Mouse (Mus musculus) kidney, adult 18-20 months (tissue): ENCODE measurements around the gene Tada3.
A peak's percentile ranks its signal among the peaks of the same experiment; 100 is the strongest.

ENCODE experiments used
- DNase-seq: peaks from one replicate; pipeline ENCODE4 v3.0.0; 2021

Tada3 gene

DNA sequence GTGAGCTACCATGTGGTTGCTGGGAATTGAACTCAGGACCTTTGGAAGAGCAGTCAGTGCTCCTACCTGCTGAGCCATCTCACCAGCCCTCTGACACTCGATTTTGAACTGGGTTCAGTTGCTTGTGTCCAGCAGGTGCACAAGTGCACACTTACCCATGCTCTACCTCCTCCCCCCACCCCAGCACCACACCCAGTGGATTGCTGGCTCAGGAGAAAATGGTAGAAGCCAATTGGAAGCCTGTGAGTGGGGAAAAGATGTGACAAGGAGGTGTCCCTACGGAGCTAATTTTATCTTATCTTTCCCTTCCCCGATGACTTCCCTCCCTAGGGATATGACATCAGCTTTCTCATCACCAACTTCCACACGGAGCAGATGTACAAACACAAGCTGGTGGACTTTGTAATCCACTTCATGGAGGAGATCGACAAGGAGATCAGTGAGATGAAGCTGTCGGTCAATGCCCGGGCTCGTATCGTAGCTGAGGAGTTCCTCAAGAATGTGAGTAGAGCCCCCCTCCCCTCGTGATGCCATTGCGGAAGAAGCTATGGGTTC lies 7.6 kb upstream of the Tada3 start:
- no peak for DNase-seq

DNA sequence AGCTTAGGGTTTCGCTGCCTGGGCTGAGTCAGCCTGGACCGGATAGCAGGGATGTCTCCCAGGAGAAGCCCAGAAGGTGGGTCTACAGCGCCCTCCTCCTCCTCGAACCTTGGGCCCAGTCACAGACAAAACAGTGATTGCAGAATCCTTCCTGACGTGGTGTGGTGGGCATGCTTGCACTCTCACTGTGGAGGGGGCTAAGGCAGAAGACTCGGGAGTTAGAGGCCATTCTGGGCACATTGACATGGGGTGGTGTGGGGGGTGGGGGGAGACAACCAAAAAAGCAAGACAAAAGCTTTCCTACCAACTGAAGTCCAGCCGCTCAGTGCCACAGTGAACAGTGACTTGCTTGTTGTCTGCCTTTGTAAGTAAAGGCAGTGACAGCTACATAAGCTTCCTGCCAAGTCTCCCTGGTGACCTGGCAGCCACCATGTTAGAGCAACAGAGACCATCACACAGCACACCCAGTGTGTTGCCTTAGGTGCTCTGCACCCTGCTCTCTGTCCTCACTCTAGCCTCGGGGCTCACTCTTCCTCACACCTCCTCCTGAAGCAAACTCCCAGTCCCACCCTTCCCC lies 6.8 kb upstream of the Tada3 start:
- no peak for DNase-seq

DNA sequence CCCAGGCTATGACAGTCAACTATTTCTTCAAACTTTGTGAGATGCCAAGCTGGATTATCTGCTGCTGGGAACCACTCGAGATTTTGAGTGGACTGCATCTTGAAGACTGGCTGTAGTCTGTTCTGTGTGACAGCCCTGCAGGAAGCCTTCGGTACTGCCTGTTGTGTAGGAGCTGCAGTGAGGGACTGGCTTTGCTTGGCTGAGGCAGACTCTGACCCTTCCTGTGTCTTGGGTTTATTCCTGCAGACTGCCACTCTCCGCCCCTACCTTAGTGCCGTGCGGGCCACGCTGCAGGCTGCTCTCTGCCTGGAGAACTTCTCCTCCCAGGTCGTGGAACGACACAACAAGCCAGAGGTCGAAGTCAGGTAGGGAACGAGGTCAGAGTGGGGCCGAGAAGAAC lies 2.8 kb upstream of the Tada3 start:
- DNase-seq: no peak

DNA sequence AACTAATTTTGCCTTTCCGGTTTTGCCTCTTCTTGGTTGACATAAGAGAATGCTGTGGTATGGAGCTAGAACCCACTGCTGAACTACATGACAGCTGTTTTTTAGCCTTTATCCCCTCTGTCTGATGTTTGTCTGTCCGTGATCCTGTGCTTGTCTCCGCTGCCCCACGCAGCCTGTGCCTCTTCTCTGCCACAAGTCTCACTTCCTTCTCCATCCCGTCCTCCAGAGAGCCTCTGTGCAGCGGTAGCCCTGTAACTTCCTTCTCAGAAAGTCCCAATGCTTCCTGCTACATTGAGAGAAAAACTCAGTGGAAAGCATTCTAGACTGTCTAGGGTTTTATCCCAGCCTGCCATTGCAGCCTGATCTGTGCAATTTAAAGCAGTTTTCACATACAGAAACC lies 1.6 kb upstream of the Tada3 start:
- DNase-seq: no peak

DNA sequence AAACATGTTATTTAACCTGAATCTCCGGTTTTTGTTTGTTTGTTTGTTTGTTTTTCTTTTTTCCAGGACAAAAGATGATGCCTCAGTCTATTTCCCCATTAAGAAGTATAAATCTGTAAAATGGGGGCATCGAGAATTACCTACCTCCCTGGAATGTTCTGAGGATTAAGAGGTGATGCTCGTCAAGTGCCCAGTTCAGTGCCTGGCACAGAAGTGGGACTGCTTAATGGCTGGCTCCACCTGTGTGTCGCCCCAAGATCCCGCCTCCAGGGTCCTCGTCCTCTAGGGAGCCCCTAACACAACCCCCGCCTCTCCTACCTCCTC lies 549 bp downstream of the Tada3 start:
- no peak for DNase-seq

DNA sequence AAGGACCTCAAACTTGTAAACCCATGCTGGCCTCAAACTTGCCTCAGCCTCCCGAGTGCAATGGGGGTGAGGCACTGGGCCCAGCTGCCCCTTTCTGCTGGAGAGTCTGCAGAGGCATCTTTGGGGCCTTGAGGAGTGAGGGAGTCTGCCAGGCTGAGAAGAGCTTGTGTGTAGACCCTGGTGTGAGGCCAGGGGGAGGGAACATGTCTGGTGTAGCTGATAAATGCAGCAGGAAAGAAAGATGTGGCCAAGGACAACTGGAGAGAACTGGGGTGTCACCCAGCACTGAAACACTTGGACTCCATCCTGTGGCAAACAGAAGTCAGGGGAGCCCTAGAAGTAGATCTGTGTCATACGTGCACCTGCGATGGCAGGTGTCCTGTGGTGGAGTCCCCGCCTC lies 4.2 kb downstream of the Tada3 start:
- DNase-seq: no peak

DNA sequence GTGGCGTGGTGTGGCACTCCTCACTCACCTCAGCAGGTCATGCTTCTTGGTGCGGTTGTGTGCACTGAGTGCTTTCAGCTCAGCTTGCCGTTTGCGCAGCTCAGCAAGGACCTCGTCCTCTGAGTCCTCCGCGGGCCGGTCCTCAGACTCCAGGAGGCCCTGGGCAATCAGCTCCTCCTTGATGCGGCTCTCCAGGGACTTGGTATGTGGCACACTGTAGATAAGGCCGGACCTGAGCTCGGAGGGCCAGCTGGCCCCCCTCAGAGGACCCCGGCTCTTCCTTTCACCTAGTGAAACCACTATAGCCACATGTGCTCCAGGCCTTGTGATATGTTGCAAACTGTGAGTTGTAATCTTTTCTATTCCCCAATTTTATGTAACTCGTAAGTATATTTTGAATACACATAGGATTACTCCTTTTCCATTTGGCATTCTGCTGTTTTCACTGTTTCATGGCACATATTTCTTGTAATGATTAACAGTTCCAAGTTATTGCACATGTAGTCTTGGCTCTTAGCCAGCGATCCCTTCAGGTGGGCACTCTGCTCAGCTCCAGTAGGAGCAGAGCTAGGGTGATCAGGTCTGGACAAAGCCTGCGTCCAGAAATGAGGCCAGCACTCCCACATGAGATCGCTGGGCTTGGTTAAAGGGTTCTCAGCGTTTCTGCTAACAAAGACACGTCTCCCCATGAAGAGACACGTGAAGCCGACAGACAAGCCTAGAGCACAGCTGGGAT lies 7.3 kb downstream of the Tada3 start:
- DNase-seq: no peak

DNA sequence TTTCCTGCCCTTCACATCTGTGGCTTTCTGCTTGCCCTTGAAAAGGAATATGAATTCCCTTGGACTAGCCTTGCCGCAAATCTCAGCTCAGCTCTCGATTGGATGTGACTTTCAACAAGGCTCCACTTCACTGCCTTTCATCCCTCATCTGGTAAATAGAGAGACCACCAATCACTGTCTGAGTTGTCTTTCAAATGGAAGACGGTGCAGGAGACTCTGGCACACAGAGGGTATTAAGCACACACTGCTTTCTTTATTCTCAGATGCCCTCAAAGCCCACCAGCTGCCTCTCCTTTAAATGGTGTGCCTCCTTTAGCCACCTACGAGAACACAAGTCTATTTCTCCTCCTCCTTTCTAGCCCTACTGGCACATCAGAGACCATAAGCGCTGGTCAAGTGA lies 9.1 kb downstream of the Tada3 start:
- DNase-seq: no peak

DNA sequence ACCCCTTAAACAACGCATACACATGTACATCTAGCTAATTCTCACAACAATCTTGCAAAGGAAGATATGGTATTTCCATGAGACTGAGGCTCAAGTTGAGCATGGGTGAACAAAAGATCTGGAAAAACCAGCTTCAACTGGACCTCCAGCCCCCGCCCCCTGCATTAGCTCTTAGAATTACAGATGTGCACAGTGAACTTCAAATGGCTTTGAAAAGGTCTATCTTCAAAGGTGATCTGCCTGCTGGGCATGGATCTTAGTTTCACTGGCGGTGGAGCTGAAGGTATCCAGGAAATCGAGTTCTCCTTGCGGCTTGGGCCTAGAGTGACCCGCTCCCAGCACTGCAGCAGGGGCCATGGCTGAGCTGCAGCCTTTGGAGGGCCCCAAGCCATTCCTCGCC lies 9.6 kb downstream of the Tada3 start:
- no peak for DNase-seq

DNA sequence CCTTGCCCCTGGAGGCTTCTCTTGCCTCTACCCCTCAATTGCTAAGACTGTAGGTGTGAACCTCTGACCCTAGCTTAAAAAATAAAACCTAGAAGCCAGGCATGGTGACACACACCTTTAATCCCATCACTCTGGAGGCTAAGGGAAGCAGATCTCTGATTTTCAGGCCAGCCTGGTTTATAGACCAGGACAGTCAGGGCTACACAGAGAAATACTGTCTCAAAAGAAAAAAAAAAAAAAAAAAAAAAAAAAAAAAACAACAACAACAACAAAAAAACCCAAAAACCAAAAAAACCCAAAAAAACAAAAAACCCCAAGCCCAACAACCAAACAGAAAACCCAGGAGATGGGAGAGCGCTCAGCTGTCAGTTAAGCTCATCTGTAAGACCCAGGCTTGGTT lies 10.1 kb downstream of the Tada3 start:
- DNase-seq: no peak

DNA sequence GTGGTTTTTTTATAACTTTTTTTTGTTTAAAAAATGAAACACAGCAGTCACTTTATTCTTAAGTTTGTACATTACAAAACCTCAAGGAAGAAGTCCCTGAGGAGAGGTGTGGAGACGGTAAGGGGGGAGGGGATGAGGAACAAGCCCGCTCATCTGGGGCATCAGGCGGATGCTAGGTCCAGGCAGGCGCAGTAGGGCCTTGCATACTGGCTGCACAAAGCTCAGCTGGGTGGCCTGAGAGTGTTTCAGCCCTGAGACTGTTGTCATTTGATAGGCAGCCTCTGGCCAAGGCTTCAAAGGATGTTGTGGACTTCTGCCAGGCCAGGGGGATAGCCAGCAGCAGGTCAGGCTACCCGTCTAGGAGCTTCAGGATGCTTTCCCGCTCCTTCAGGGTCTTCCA lies 11.0 kb downstream of the Tada3 start:
- DNase-seq: no peak

DNA sequence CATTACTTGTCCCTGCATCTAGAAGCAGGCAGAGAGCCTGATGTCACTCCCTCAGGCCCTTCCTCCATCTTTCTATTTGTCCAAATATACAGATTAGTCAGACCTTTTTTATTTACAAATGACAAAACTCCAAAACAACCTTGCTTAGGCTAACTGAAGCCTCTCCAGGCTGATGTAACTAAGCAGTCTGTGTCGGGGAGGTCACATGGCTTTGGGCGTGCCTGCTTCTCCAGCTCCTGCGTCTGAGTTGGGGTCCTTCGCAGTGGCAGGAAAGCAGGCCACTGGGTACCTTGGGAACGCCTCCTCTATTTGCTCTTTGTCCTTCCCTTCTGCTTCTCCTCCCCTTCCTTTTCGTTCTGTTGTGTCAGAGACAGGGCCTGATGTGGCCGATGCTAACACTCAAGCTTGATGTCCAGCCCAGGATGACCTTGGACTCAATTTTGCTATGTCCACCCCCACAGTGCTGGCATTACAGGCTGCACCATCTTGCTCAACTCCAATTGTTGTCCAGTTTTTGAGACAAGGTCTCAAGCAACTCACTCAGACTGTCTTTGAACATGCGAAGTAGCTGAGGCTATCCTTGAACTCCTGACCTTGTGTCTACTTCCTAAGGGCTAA lies 13.1 kb downstream of the Tada3 start:
- DNase-seq: no peak

DNA sequence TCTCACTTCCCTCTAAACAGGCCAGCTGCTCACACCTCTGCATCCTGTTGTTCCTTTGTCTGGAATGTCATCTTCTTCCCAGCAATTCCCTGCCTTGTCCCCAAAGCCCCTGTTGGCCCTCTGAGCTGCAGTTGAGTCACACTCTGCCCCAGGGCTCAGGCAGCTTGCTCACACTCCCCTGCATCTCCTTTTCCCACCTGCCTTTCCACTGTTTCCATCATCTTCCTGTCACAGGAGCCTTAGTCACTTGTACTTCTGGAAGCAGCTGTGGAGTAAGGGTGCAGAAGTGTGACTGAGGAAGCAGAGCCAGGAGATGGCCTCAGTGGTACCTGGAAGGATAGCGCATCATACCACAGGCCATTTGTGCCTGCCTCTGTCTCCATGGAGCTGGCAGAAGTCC lies 15.4 kb downstream of the Tada3 start:
- no peak for DNase-seq

DNA sequence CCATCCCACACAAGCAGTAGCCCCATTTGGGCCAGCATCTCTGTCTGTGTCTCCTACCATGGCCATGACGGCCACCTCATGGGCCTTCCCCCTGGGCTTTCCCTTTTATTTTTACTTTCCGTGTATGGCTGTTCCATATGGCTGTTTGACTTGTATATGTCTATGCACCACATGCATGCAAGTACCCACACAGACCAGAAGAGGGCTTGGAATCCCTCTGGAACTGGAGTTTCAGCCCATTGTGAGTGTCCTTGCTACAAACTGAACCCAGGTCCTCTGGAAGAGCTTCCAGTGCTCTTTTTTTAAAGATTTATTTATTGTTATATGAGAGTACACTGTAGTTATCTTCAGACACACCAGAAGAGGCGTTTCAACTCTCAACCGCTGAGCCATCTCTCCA lies 16.2 kb downstream of the Tada3 start:
- no peak for DNase-seq

DNA sequence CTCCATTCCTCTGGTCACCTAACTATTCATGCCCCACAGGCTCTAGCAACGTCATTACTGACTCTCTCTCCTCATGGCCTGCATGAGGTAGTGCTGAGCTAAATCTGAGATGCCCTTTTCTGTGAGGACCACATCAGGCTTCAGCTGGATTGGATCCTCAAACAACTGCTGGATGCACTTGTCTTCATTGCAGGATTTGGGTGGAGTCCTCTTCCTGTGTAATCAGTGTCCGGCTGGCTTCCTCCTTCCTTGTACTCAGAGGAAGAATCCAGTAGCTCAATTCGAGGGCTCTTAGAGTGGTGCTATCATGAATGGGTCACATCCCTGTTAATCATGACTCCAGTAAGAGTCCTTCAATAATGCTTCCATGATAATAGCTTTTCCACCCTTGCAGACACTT lies 24.0 kb downstream of the Tada3 start:
- no peak for DNase-seq

DNA sequence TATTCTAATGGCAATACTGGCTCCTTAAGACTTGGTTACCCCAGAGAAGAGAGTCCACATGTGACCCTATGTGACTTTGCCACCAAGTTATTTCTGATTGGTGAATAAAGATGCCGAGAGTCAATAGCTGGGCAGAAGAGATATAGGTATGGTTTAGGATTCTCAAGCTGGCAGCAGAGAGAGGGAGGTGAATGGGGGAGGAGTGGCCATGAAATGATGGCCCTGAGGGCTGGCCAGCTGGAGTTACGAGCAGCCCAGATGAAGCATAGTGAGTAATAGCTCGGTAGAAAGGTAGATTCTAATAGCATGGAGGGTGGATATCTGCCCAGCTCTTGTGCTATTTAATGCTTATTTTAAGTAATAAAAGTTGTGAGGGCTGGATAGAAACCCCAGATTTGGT lies 24.9 kb downstream of the Tada3 start:
- no peak for DNase-seq

DNA sequence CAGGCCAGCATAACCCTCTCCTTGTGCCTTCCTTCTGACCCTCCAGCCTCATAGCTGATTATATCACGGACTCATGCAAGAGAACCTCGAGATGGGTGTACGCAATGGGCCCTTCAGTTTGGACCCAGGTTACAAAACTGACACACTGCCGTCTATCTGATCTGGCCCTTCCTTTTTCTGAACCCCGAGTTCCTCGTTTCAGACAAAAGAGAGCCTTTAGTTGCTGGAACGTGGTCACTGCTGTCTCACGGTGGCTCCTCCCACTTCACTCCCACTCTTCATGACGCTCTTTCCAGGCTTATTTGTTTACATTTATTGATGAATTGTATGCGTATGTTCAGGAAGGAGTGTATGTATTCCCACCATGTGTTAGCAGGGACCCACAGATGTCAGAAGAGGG lies 26.0 kb downstream of the Tada3 start:
- no peak for DNase-seq

DNA sequence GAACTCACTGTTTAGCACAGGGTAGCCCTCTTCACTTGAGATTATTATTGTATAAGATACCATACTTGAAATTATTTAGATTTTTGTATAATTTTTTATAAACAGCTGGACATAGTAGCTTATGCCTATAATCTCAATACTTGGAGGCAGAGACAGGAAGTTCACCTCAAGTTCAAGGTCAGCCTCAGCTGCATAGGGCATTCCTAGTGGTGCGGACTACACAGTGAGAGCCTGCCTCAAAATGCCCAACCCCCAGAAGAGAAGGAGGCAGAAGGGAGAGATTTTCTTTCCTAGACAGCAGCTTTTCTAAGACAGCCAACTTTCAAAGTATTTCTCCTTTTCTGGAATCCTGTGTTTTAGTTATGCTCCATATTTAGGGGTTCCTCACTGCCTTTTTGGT lies 26.5 kb downstream of the Tada3 start:
- no peak for DNase-seq

DNA sequence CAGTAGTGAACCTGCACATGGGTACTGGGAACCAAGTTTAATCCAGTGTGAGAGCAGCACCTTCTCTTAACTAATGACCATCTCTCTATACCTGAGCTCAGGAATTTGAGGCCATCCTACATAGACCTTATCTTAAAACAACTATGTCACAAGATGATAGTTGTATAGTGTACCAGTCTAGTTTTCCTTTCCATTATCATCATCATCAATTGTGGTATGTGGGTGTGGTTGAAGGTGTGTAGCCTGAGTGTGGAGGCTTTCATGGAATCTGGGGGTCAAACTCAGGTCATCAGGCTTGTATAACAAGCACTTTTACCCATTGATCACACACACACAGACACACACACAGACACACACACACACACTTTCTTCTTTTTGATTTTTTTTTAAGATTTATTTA lies 27.1 kb downstream of the Tada3 start:
- no peak for DNase-seq

DNA sequence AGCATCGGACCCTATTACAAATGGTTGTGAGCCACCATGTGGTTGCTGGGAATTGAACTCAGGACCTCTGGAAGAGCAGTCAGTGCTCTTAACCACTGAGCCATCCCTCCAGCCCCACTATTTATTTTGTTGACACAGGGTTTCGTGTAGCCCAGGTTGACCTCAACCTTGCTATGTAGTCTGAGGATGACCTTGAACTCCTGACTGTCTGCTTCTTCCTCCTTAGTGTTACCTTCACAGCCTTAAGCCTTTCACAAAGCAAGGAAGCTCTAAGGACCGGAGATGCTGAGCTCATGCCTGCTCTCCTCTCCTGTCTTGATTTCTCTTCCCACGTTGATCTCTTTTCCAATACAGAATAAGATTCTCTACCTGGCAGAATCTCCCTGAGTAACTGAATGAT lies 30.8 kb downstream of the Tada3 start:
- DNase-seq: no peak

DNA sequence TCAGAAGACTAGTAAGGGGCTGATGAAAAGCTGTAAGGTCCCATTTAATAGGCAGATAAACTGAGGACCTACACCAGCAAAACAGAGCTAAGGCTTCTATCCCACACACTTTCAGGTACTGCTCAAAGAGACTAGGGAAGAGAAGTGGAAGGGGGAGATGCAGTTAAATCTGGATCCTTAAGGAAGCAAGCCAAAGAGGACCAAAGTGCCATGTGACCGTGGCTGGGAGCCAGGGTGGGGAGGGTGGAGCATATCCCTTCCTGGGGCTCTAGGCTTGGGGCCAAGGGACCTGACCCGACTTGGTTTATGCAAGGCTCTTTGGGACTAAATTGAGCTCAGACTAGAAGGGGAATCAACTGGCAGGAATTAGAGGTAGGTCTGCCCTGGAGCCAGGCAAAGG lies 33.4 kb downstream of the Tada3 start:
- peak; percentile 94 for DNase-seq

DNA sequence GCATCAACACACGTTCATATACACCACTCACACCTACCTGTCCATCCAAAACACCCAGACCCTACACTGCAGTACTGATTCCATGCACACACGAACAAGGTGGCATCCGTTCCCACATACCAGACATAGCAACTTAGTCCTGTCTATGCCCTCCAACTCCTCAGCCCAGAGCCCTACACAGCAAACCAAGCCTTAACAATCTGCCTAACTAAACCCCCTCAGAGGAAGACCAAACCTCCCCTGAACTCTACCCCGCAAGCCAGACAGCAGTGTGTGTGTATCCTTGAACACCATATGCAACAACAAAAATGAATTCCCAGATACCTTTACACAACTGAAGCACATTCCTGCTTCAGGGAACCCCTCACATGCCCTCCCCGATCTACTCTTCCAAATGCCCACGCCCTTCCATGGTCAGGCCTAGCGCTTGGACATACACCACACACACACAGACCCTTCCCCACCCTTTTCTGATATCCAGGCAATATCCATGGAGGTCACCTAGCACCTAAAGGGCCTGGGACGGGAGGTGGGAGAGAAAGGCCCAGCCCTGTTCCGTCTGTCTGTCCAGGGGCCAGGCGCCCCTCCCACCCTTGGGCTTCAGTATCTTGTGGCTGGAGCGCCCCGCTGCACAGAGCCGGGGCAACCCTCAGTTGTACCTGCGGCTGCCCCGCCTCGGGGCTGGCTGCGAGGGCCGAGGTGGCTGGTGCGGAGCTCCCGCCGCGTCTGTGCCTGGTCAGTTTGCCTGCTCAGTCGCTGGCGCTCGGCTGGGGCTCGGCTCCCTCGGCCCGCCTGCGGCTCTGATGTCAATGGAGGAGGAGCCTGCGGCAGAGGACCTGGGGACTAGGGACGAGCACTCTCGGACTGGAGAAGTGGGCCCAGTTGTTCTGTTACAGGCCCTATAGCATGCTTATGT lies 34.2 kb downstream of the Tada3 start, which contains the start of gene Camk1:
TSS of gene Camk1 (minus strand) at position 808 of the 916 bp plus-strand sequence.
- DNase-seq: peak; percentile 84

DNA sequence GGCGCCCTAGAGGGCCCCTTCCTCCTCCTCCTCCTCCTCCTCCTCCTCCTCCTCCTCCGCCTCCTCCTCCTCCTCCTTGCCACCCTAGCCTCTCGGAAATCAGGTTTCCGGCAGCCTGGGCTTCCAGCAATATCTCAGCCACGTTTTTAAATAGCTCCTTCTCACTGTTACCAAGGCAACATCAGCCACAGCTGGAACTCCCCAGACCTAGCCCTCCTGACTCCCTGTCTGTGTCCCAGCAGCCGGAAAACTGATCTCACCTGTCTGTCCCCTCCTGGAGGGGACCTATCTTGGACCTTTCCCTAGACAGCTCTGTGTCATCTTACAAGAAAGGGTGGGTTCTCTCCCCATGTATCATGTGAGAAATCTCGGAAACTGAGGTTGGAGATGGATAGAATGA lies 35.4 kb downstream of the Tada3 start:
- DNase-seq: no peak
